Mouse (Mus musculus): Measurements from ENCODE around the gene Hcrt.

- no peak for TF ChIP-seq MYOG (IDR thresholded peaks at IDR 0.05; ENCODE audit: control insufficient read depth, extremely low read depth, insufficient read length)
- TF ChIP-seq CTCF (IDR thresholded peaks at IDR 0.05; ENCODE audit: control insufficient read depth, insufficient read depth, insufficient read length), result no peak
- no peak for TF ChIP-seq MYOD1 (IDR thresholded peaks at IDR 0.05; ENCODE audit: control insufficient read depth, insufficient read length, low read depth)
- TF ChIP-seq FOSL1 (IDR thresholded peaks at IDR 0.05; ENCODE audit: insufficient read depth, low read length, poor library complexity, severe bottlenecking), result no peak
Observed at GRCm38 (mm10) chr11:100728601-100729000, 34.1 kb downstream of the Hcrt start.

Data from C2C12 (cell line).